Mouse (Mus musculus): ENCODE measurements around the gene Pskh1.

DNA sequence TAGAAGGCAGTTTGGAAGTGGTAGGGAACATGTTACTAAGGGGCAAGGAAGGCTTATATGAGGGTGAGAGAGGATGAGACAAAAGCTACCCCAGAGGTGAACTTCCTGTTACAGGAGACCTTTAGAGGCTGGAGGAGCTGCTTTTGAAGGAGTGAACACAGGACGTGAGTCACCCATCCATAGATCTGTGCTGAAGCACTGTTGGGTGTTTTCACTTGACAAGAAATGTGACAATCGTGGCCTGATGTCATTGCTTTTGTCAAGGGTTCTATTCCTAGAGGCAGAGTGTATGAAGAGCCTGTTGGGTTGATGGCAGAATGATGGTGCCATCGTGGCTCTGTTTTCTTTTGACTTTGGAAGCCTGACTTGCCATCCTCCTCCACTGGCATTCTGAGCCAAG lies 19.1 kb downstream of the Pskh1 start:
- TF ChIP-seq POLR2A (IDR thresholded peaks at IDR 0.05; ENCODE audit: control insufficient read depth, extremely low read depth, insufficient read depth, low read length, poor library complexity) (no peak), CTCF (IDR thresholded peaks at IDR 0.05; ENCODE audit: borderline replicate concordance, control insufficient read depth, extremely low read depth, insufficient read depth, low read length, poor library complexity) (no peak)

All from thymus, adult 2 months (tissue).